Mouse (Mus musculus) spleen, postnatal 36 days (tissue): ENCODE measurements around the gene Vps35l.

ENCODE experiments used
- DNase-seq, 2 experiments: peaks; one replicate each; pipeline ENCODE4 v3.0.0; 2022; ENCODE audit warnings: low spot score in 2 of 2, mixed read lengths in 1 of 2

The Vps35l gene

GRCm38 (mm10) chr7:118777598-118778394 is 37.8 kb downstream of the Vps35l start:
- DNase-seq: no peak

- DNase-seq: no peak
Observed at GRCm38 (mm10) chr7:118778561-118778960, 38.5 kb downstream of the Vps35l start.

- no peak for DNase-seq
Observed at GRCm38 (mm10) chr7:118783305-118784001, 43.4 kb downstream of the Vps35l start.

GRCm38 (mm10) chr7:118786091-118786490 is 46.1 kb downstream of the Vps35l start:
- no peak for DNase-seq

- no peak for DNase-seq
Observed at GRCm38 (mm10) chr7:118787326-118787725, 47.3 kb downstream of the Vps35l start.

GRCm38 (mm10) chr7:118788481-118788880 is 48.5 kb downstream of the Vps35l start:
- DNase-seq: no peak

- DNase-seq: no peak
Observed at GRCm38 (mm10) chr7:118790292-118790691, 50.3 kb downstream of the Vps35l start.

GRCm38 (mm10) chr7:118793899-118794298 is 53.9 kb downstream of the Vps35l start:
- DNase-seq: no peak

GRCm38 (mm10) chr7:118795779-118796178 is 55.8 kb downstream of the Vps35l start:
- no peak for DNase-seq

- no peak for DNase-seq
Observed at GRCm38 (mm10) chr7:118796838-118797237, 56.8 kb downstream of the Vps35l start.

GRCm38 (mm10) chr7:118797600-118797999 is 57.6 kb downstream of the Vps35l start:
- DNase-seq: no peak

GRCm38 (mm10) chr7:118798105-118798570 is 58.1 kb downstream of the Vps35l start:
- DNase-seq: peak; percentile 53 to 62

GRCm38 (mm10) chr7:118800112-118800734 is 60.2 kb downstream of the Vps35l start:
- no peak for DNase-seq

GRCm38 (mm10) chr7:118801791-118802190 is 61.8 kb downstream of the Vps35l start:
- DNase-seq: no peak

GRCm38 (mm10) chr7:118803425-118803824 is 63.4 kb downstream of the Vps35l start:
- DNase-seq: no peak

GRCm38 (mm10) chr7:118806631-118807411 is 66.8 kb downstream of the Vps35l start:
- no peak for DNase-seq

GRCm38 (mm10) chr7:118807899-118808298 is 67.9 kb downstream of the Vps35l start:
- DNase-seq: no peak

GRCm38 (mm10) chr7:118811407-118812106 is 71.5 kb downstream of the Vps35l start:
- DNase-seq: no peak

GRCm38 (mm10) chr7:118813592-118813991 is 73.6 kb downstream of the Vps35l start:
- no peak for DNase-seq

- DNase-seq: no peak
Observed at GRCm38 (mm10) chr7:118816275-118816674, 76.2 kb downstream of the Vps35l start.

- no peak for DNase-seq
Observed at GRCm38 (mm10) chr7:118817741-118818140, 77.7 kb downstream of the Vps35l start.
